Mouse (Mus musculus) liver, postnatal 0 days (tissue): Measurements from ENCODE around the gene Nagpa. TPM values are rescaled to one million over a fixed set of nuclear protein-coding genes. Genes with fewer than 3 reads are reported as not detected.

Source experiments
- ATAC-seq: fragments of 200-750 bp; cut with Nextera tagmentation; 2 replicates; pipeline ENCODE4 v1.8.0; 2017; ENCODE audit warnings: mild to moderate bottlenecking, moderate library complexity
- DNase-seq: peaks from one replicate; pipeline ENCODE4 v3.0.0-alpha.2; 2016
- H3K27ac ChIP-seq: fragments of 300-500 bp; sonication (generic); 2 replicates; pipeline ENCODE4 v1.5.1; 2014; ENCODE audit warnings: antibody characterized with exemption, moderate library complexity, mild to moderate bottlenecking, low read depth
- H3K27me3 ChIP-seq: fragments of 300-500 bp; sonication (generic); 2 replicates; pipeline ENCODE4 v1.6.1; 2014; ENCODE audit warnings: low read length, control low read depth, mixed read lengths; ENCODE audit not compliant: insufficient read depth
- H3K36me3 ChIP-seq: fragments of 300-500 bp; sonication (generic); replicated peaks from 2 replicates; pipeline ENCODE4 v1.6.1; 2014; ENCODE audit warnings: mild to moderate bottlenecking, control low read depth, low read length, moderate library complexity, mixed read lengths; ENCODE audit not compliant: insufficient read depth
- H3K4me1 ChIP-seq: fragments of 300-500 bp; sonication (generic); 2 replicates; pipeline ENCODE4 v1.6.1; 2014; ENCODE audit warnings: antibody characterized with exemption, mild to moderate bottlenecking, control low read depth; ENCODE audit not compliant: insufficient read depth
- H3K4me2 ChIP-seq: fragments of 300-500 bp; sonication (generic); 2 replicates; pipeline ENCODE4 v1.6.1; 2014; ENCODE audit warnings: low read depth, mild to moderate bottlenecking, low read length, moderate library complexity, mixed read lengths
- H3K4me3 ChIP-seq: fragments of 300-500 bp; sonication (generic); 2 replicates; pipeline ENCODE4 v1.5.1; 2014; ENCODE audit warnings: low read depth, low read length
- H3K9ac ChIP-seq: fragments of 300-500 bp; sonication (generic); replicated peaks from 2 replicates; pipeline ENCODE4 v1.6.1; 2014; ENCODE audit warnings: mild to moderate bottlenecking, moderate library complexity
- H3K9me3 ChIP-seq: fragments of 300-500 bp; sonication (generic); 2 replicates; pipeline ENCODE4 v1.6.1; 2016; ENCODE audit warnings: mild to moderate bottlenecking, control low read depth, low read length, mixed read lengths
- CTCF ChIP-seq: sonication (generic); IDR thresholded peaks from 2 replicates; pipeline ENCODE4 v1.5.1; 2016; ENCODE audit warnings: antibody characterized with exemption, low read depth
- EP300 ChIP-seq: IDR thresholded peaks from 2 replicates; pipeline ENCODE4 v1.6.1; 2016; ENCODE audit warnings: antibody characterized with exemption, low read depth, mild to moderate bottlenecking
- whole genome bisulfite sequencing: fragments of 180-500 bp; shearing (Covaris S2); extraction: QIAGEN DNeasy Blood & Tissue Kit; methylation state at CpG from one replicate; pipeline ENCODE4 v1.1.7; 2014; ENCODE audit not compliant: insufficient replicate concordance; 5-methylcytosine and 5-hydroxymethylcytosine counted together
- polyA plus RNA-seq: library from polyadenylated mRNA; unstranded; fragments of >200 nt; fragmentation: Nextera tagmentation; extraction: Ambion mirVana; gene quantifications from 2 replicates; pipeline ENCODE4 v1.2.1, GENCODE M21; 2015

Nagpa gene
- polyA plus RNA-seq = 7.3 and 7.7 TPM in 2 replicates

DNA sequence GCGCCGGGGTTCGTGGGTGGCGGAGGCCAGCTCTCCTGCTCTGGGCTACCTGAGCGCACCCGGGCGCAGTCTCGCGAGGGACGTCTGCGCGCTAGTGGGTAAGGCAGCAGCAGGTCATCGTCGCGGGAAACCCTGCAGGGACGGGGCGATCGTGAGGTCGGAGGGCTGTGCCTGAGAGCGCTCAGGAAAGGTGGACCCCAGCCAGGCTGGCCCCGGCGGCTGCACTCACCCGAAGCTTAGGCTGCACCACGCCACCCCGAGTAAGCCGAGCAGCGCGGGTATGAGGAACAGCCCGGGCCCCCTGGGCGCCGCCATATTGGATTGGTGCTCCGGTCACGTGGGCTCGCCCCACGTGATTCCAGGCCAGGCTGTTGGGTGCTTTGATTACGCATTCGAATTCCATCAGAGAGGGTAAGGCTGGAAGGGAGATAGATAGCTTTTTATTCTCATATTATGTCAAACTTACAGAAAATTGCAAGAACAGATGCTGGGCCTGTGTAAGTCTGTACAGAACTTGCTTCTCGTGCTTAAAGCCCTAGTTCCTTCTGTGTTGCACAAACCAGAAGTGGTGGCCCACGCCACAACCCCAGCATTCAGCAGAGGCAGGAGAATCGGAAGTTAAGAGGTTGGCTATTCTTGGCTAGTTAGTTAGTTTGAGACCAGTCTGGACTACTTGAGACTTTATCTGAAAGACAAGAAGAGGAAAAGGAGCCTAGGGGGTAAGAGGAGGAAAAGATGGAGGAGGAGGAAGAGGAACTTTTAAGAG, at the start of gene Nagpa:
Nagpa (minus strand) TSS at position 345 of the 766 bp plus-strand sequence.
- no peaks in the 10 kb centered on the region for H3K27me3 ChIP-seq
- H3K27ac ChIP-seq = peak within 1 kb of the TSS; percentile 52
- ATAC-seq (peak; percentile 87), DNase-seq (peak; percentile 85)
- no peak for TF ChIP-seq CTCF
- no peak for TF ChIP-seq EP300
- no peaks in the 10 kb centered on the region for H3K9me3 ChIP-seq
- peaks cover 13% of the 10 kb centered on the region for H3K36me3 ChIP-seq
- peak within 1 kb of the TSS; percentile 93 for H3K4me2 ChIP-seq
- peak within 1 kb of the TSS; percentile 91 for H3K4me3 ChIP-seq
- WGBS = 2% methylated on average over 39 of the region's 40 CpGs
- peaks cover 9% of the 10 kb centered on the region for H3K4me1 ChIP-seq
- peak within 1 kb of the TSS; percentile 76 for H3K9ac ChIP-seq

DNA sequence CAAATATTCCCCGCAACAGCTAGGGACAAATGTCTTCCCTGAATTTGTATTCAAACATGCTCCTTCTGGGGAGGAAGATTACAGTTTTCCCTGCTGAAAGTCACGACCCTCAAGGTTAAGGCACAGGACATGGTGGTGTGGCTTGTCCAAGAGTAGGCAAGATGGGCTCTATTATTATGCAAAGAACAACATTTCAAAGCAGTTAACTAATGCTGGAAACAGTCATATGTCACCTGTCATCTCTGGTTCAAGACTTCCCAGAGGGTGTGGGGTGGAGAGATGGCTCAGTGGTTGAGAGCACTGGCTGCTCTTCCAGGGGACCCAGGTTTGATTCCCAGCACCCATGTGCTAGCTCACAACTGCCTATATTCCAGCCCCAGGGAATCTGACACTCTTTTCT, 48.4 kb upstream of the Nagpa start:
- DNase-seq (no peak), ATAC-seq (no peak)
- Histone ChIP-seq H3K9ac (no peak overlapping the region), H3K27me3 (no peaks in the 10 kb centered on the region), H3K9me3 (no peaks in the 10 kb centered on the region), H3K4me1 (peaks cover 15% of the 10 kb centered on the region), H3K27ac (no peak overlapping the region), H3K4me3 (no peak overlapping the region), H3K4me2 (no peak overlapping the region), H3K36me3 (peaks cover 28% of the 10 kb centered on the region)
- TF ChIP-seq CTCF = no peak
- TF ChIP-seq EP300 = no peak
- 85% methylated on average over 2 of the region's 2 CpGs for WGBS

GRCm38 (mm10) chr16:5250891-5251290, 47.1 kb upstream of the Nagpa start:
- no peak for DNase-seq
- no peak for TF ChIP-seq CTCF
- TF ChIP-seq EP300 = no peak
- no peaks in the 10 kb centered on the region for H3K9me3 ChIP-seq
- H3K27ac ChIP-seq = no peak overlapping the region
- H3K9ac ChIP-seq = no peak overlapping the region
- H3K36me3 ChIP-seq = peaks cover 29% of the 10 kb centered on the region
- ATAC-seq = no peak
- 66% methylated on average over 3 of the region's 3 CpGs for WGBS
- H3K4me2 ChIP-seq = no peak overlapping the region
- no peak overlapping the region for H3K4me3 ChIP-seq
- H3K4me1 ChIP-seq = peaks cover 10% of the 10 kb centered on the region
- H3K27me3 ChIP-seq = no peaks in the 10 kb centered on the region

- Histone ChIP-seq H3K4me3 (no peak overlapping the region), H3K27me3 (no peaks in the 10 kb centered on the region), H3K4me2 (no peak overlapping the region), H3K9me3 (no peaks in the 10 kb centered on the region), H3K9ac (no peak overlapping the region), H3K27ac (no peak overlapping the region), H3K36me3 (peaks cover 42% of the 10 kb centered on the region), H3K4me1 (no peaks in the 10 kb centered on the region)
- peak; percentile 66; the same call in 1 of the 2 replicates for ATAC-seq
- WGBS = 51% methylated on average over 7 of the region's 7 CpGs
- peak; percentile 68 for DNase-seq
- TF ChIP-seq EP300 (no peak), CTCF (peak; percentile 88)
These were observed 40.6 kb upstream of the Nagpa start for GRCm38 (mm10) chr16:5244411-5244810.

DNA sequence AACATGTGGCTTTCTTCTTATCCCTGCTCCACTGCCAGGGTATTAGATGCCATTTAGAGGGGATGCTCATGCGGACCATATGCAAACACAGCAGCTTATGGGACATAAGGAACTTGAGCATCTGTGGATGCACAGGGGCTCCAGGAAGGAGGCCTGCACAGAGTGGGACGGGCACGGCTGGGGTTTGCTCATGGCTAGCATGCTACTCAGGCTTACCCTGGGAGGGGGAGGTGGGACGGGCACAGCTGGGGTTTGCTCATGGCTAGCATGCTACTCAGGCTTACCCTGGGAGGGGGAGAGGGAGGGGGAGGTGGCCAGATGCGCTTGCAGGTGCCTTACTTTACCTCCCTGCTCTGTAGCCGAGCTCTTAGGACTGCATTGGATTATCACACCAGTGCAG, 39.1 kb upstream of the Nagpa start:
- WGBS = 85% methylated on average over 6 of the region's 6 CpGs
- Histone ChIP-seq H3K27ac (no peak overlapping the region), H3K4me2 (no peak overlapping the region), H3K4me1 (no peaks in the 10 kb centered on the region), H3K36me3 (peaks cover 35% of the 10 kb centered on the region), H3K9ac (no peak overlapping the region), H3K27me3 (no peaks in the 10 kb centered on the region), H3K9me3 (no peaks in the 10 kb centered on the region), H3K4me3 (no peak overlapping the region)
- TF ChIP-seq EP300 = no peak
- no peak for TF ChIP-seq CTCF
- no peak for ATAC-seq
- DNase-seq = no peak

DNA sequence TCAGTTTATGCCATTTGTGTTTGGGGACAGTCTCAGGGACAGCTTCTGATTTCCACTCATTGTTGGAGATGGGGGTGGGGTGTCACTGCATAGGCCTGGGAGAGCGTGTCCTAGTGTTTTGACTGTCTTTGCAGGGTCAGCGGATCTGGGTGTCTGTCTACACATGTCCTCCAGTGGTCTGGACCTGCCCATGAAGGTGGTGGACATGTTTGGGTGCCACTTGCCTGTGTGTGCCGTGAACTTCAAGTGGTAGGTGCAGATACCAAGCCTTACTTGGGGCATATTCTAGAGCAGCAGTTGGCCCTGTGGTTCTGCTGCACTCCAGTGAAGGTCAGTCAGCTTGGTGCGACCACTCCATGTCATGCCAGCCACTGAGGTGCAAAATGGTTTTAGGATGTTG, 38.5 kb upstream of the Nagpa start:
- H3K4me1 ChIP-seq = no peaks in the 10 kb centered on the region
- H3K9me3 ChIP-seq = no peaks in the 10 kb centered on the region
- ATAC-seq (no peak), DNase-seq (no peak)
- no peak overlapping the region for H3K9ac ChIP-seq
- H3K27me3 ChIP-seq = no peaks in the 10 kb centered on the region
- no peak overlapping the region for H3K4me2 ChIP-seq
- H3K36me3 ChIP-seq = peaks cover 32% of the 10 kb centered on the region
- 87% methylated on average over 4 of the region's 4 CpGs for WGBS
- H3K4me3 ChIP-seq = no peak overlapping the region
- TF ChIP-seq EP300 (no peak), CTCF (no peak)
- no peak overlapping the region for H3K27ac ChIP-seq
